Mouse (Mus musculus): ENCODE data around the gene Myt1l. TPM values are rescaled to one million over a fixed set of nuclear protein-coding genes. Genes with fewer than 3 reads are reported as not detected.

Myt1l gene
- polyA plus RNA-seq, 1 experiment: not detected

- WGBS: 29% methylated on average over 14 of the region's 14 CpGs
- Histone ChIP-seq H3K4me3 (ENCODE audit: insufficient read depth, low read depth, low read length) (no peak overlapping the region), H3K27me3 (replicated peaks; ENCODE audit: control insufficient read depth, insufficient read depth, low read length) (no peaks in the 10 kb centered on the region; the same call in 1 of the 2 replicates), H3K36me3 (ENCODE audit: control insufficient read depth, insufficient read depth, low read length) (no peaks in the 10 kb centered on the region), H3K27ac (ENCODE audit: insufficient read depth, low read depth, low read length) (no peak overlapping the region), H3K4me1 (ENCODE audit: control insufficient read depth, insufficient read depth, low read length) (no peaks in the 10 kb centered on the region)
- no peak for TF ChIP-seq POLR2A (IDR thresholded peaks at IDR 0.05; ENCODE audit: low read depth, low read length)
- TF ChIP-seq CTCF (conservative IDR thresholded peaks at IDR 0.05; ENCODE audit: insufficient read depth, insufficient read length, low read depth, low read length): no peak
- DNase-seq: no peak
Measured at GRCm38 (mm10) chr12:29533071-29533876, 5.1 kb downstream of the Myt1l start.

GRCm38 (mm10) chr12:29534326-29534725, 6.1 kb downstream of the Myt1l start:
- no peaks in the 10 kb centered on the region; the same call in 1 of the 2 replicates for H3K27me3 ChIP-seq (replicated peaks; ENCODE audit: control insufficient read depth, insufficient read depth, low read length)

GRCm38 (mm10) chr12:29534761-29535300, 6.6 kb downstream of the Myt1l start:
- no peak for TF ChIP-seq CTCF (conservative IDR thresholded peaks at IDR 0.05; ENCODE audit: insufficient read depth, insufficient read length, low read depth, low read length)
- no peak for TF ChIP-seq POLR2A (IDR thresholded peaks at IDR 0.05; ENCODE audit: low read depth, low read length)
- no peaks in the 10 kb centered on the region for H3K4me1 ChIP-seq (ENCODE audit: control insufficient read depth, insufficient read depth, low read length)
- H3K36me3 ChIP-seq (ENCODE audit: control insufficient read depth, insufficient read depth, low read length): no peaks in the 10 kb centered on the region
- no peak for DNase-seq
- WGBS: under 1% methylated on average over 25 of the region's 25 CpGs
- H3K27ac ChIP-seq (ENCODE audit: insufficient read depth, low read depth, low read length): no peak overlapping the region
- H3K27me3 ChIP-seq (replicated peaks; ENCODE audit: control insufficient read depth, insufficient read depth, low read length): no peaks in the 10 kb centered on the region; the same call in 1 of the 2 replicates
- H3K4me3 ChIP-seq (ENCODE audit: insufficient read depth, low read depth, low read length): no peak overlapping the region

More at GRCm38 (mm10) chr12:29534326-29534725, 6.1 kb downstream of the Myt1l start:
- 3% methylated on average over 6 of the region's 6 CpGs for WGBS
- Histone ChIP-seq H3K27ac (ENCODE audit: insufficient read depth, low read depth, low read length) (no peak overlapping the region), H3K4me3 (ENCODE audit: insufficient read depth, low read depth, low read length) (no peak overlapping the region), H3K4me1 (ENCODE audit: control insufficient read depth, insufficient read depth, low read length) (no peaks in the 10 kb centered on the region), H3K36me3 (ENCODE audit: control insufficient read depth, insufficient read depth, low read length) (no peaks in the 10 kb centered on the region)
- DNase-seq: no peak
- TF ChIP-seq CTCF (conservative IDR thresholded peaks at IDR 0.05; ENCODE audit: insufficient read depth, insufficient read length, low read depth, low read length) (no peak), POLR2A (IDR thresholded peaks at IDR 0.05; ENCODE audit: low read depth, low read length) (no peak)

DNA sequence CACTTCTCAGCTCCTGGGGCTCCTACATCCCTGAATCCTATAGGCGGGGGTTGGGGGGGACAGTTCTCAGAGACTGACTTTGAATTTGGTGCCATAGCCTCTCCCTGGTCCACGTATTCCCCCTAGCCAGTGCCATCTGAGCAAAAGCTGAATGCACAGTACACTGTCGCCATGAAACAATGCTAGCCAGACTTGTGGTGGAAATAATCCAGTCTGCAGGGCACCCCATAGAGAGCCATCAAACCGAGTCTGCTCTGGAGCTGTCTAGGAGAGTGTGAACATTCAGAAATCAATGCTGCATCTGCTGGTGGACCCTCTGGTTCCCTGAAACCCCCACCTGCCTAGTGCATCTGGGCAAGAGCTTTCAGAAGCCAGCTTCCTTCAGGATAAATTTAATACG, 9.7 kb downstream of the Myt1l start:
- TF ChIP-seq POLR2A (IDR thresholded peaks at IDR 0.05; ENCODE audit: low read depth, low read length) (no peak), CTCF (conservative IDR thresholded peaks at IDR 0.05; ENCODE audit: insufficient read depth, insufficient read length, low read depth, low read length) (no peak)
- WGBS: 66% methylated on average over 5 of the region's 5 CpGs

GRCm38 (mm10) chr12:29538456-29538855, 10.3 kb downstream of the Myt1l start:
- H3K4me1 ChIP-seq (ENCODE audit: control insufficient read depth, insufficient read depth, low read length): no peaks in the 10 kb centered on the region
- H3K4me3 ChIP-seq (ENCODE audit: insufficient read depth, low read depth, low read length): no peak overlapping the region
- no peak overlapping the region for H3K27ac ChIP-seq (ENCODE audit: insufficient read depth, low read depth, low read length)
- TF ChIP-seq CTCF (conservative IDR thresholded peaks at IDR 0.05; ENCODE audit: insufficient read depth, insufficient read length, low read depth, low read length) (no peak), POLR2A (IDR thresholded peaks at IDR 0.05; ENCODE audit: low read depth, low read length) (no peak)
- WGBS: 69% methylated on average over 11 of the region's 11 CpGs
- no peak for DNase-seq
- no peaks in the 10 kb centered on the region for H3K36me3 ChIP-seq (ENCODE audit: control insufficient read depth, insufficient read depth, low read length)
- no peaks in the 10 kb centered on the region; the same call in 1 of the 2 replicates for H3K27me3 ChIP-seq (replicated peaks; ENCODE audit: control insufficient read depth, insufficient read depth, low read length)

More for the DNA sequence above, 9.7 kb downstream of the Myt1l start:
- Histone ChIP-seq H3K4me1 (ENCODE audit: control insufficient read depth, insufficient read depth, low read length) (no peaks in the 10 kb centered on the region), H3K27ac (ENCODE audit: insufficient read depth, low read depth, low read length) (no peak overlapping the region), H3K36me3 (ENCODE audit: control insufficient read depth, insufficient read depth, low read length) (no peaks in the 10 kb centered on the region), H3K27me3 (replicated peaks; ENCODE audit: control insufficient read depth, insufficient read depth, low read length) (no peaks in the 10 kb centered on the region; the same call in 1 of the 2 replicates), H3K4me3 (ENCODE audit: insufficient read depth, low read depth, low read length) (no peak overlapping the region)
- no peak for DNase-seq

- TF ChIP-seq CTCF (conservative IDR thresholded peaks at IDR 0.05; ENCODE audit: insufficient read depth, insufficient read length, low read depth, low read length) (no peak), POLR2A (IDR thresholded peaks at IDR 0.05; ENCODE audit: low read depth, low read length) (no peak)
- H3K4me3 ChIP-seq (ENCODE audit: insufficient read depth, low read depth, low read length): no peak overlapping the region
- WGBS: 34% methylated on average over 5 of the region's 5 CpGs
- H3K27ac ChIP-seq (ENCODE audit: insufficient read depth, low read depth, low read length): no peak overlapping the region
- no peaks in the 10 kb centered on the region for H3K36me3 ChIP-seq (ENCODE audit: control insufficient read depth, insufficient read depth, low read length)
- H3K27me3 ChIP-seq (replicated peaks; ENCODE audit: control insufficient read depth, insufficient read depth, low read length): no peaks in the 10 kb centered on the region; the same call in 1 of the 2 replicates
- DNase-seq: no peak
- no peaks in the 10 kb centered on the region for H3K4me1 ChIP-seq (ENCODE audit: control insufficient read depth, insufficient read depth, low read length)
Measured at GRCm38 (mm10) chr12:29539106-29539505, 10.9 kb downstream of the Myt1l start.

GRCm38 (mm10) chr12:29540741-29541140, 12.6 kb downstream of the Myt1l start:
- H3K36me3 ChIP-seq (ENCODE audit: control insufficient read depth, insufficient read depth, low read length): no peaks in the 10 kb centered on the region
- no peak for DNase-seq
- no peak overlapping the region for H3K4me3 ChIP-seq (ENCODE audit: insufficient read depth, low read depth, low read length)
- no peak overlapping the region for H3K27ac ChIP-seq (ENCODE audit: insufficient read depth, low read depth, low read length)
- whole genome bisulfite sequencing: 74% methylated on average over 5 of the region's 5 CpGs
- TF ChIP-seq CTCF (conservative IDR thresholded peaks at IDR 0.05; ENCODE audit: insufficient read depth, insufficient read length, low read depth, low read length) (no peak), POLR2A (IDR thresholded peaks at IDR 0.05; ENCODE audit: low read depth, low read length) (no peak)
- no peaks in the 10 kb centered on the region; the same call in 1 of the 2 replicates for H3K27me3 ChIP-seq (replicated peaks; ENCODE audit: control insufficient read depth, insufficient read depth, low read length)
- H3K4me1 ChIP-seq (ENCODE audit: control insufficient read depth, insufficient read depth, low read length): no peaks in the 10 kb centered on the region

Data from kidney, adult 2 months (tissue).